Mouse (Mus musculus): ENCODE data around the gene Lsamp.

DNA sequence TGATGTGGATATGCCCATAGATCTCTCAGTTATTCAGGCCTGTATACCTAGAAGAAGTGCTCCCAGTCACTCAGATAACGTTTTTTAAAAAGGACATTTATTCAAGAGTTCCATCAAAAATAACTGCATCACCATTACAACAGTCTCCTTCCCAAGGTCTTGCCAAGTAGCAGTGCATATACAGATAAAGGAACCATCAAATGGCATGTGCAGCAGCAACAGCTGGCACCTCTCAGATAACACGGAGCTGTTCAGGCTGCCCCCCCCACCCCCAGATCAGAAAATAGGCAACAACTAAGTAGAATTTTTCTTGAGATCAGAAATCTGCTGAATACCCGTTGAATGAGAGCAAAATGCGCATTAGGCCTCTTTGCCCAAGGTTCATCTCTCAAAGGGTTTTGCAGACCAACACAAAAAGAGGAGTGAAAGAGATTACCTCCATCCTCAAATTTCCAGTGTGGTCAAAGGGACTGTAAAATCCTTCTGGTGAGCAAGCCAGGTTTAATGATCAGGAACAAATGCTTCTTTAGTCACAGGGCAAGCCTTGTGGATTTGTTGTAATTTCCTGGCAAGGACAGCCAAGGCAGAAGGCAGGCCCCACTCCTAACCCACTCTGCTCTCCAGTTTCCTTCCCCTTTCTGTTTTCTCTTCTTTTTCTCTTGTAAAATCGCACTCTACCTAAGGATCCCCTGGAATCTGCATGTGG lies 1842.9 kb downstream of the Lsamp start:
- TF ChIP-seq GATA1 (IDR thresholded peaks at IDR 0.05; ENCODE audit: low read length) (no peak), TAL1 (IDR thresholded peaks at IDR 0.05; ENCODE audit: low read length) (no peak)
